Mouse (Mus musculus): Measurements from ENCODE around the gene Clec10a.

- no peak for TF ChIP-seq CTCF (IDR thresholded peaks at IDR 0.05; ENCODE audit: low read depth, low read length)
- TF ChIP-seq POLR2A (IDR thresholded peaks at IDR 0.05; ENCODE audit: insufficient read depth, low read length) = no peak
- TF ChIP-seq EP300 (IDR thresholded peaks at IDR 0.05; ENCODE audit: insufficient read depth, low read depth, low read length) = no peak
Measured at GRCm38 (mm10) chr11:70171181-70171580, 15.2 kb downstream of the Clec10a start.

All from ES-Bruce4 (cell line).